8 mouse cellular contexts compared by ENCODE assay signal in genomic region chr8:8661103-8661758, GRCm38 (mm10). TPM values are rescaled to one million over a fixed set of nuclear protein-coding genes. Genes with fewer than 3 reads are reported as not detected.
DNase-seq lines count a peak whose midpoint lies in the region; ATAC-seq and TF ChIP-seq lines count a peak whose summit lies in the region.

Gene Efnb2, minus strand, starts transcription at chr8:8661242.

- H3K9ac ChIP-seq in hindbrain, embryonic 12.5 days = peak within 1 kb of the TSS; percentile 99
- peak within 1 kb of the TSS; percentile 76 for H3K9ac ChIP-seq in lung, postnatal 0 days (replicated peaks; ENCODE audit: low read depth)

- H3K4me3 ChIP-seq in hindbrain, embryonic 12.5 days = peak within 1 kb of the TSS; percentile 98
- peak within 1 kb of the TSS; percentile 86 for H3K4me3 ChIP-seq in lung, postnatal 0 days (ENCODE audit: low read depth, low read length)

- peak within 1 kb of the TSS; percentile 92 for H3K4me2 ChIP-seq in hindbrain, embryonic 12.5 days (replicated peaks)
- peak within 1 kb of the TSS; percentile 93 for H3K4me2 ChIP-seq in lung, postnatal 0 days (replicated peaks; ENCODE audit: low read depth, low read length)

- TF ChIP-seq CTCF in lung, postnatal 0 days (IDR thresholded peaks at IDR 0.05) = peak; percentile 63

- H3K36me3 ChIP-seq in hindbrain, embryonic 12.5 days = no peaks in the 10 kb centered on the region
- H3K36me3 ChIP-seq in lung, postnatal 0 days (ENCODE audit: insufficient read depth, low read length) = no peaks in the 10 kb centered on the region

- peaks cover 8% of the 10 kb centered on the region for H3K4me1 ChIP-seq in hindbrain, embryonic 12.5 days
- peaks cover 4% of the 10 kb centered on the region; the same call in 1 of the 2 replicates for H3K4me1 ChIP-seq in lung, postnatal 0 days (ENCODE audit: insufficient read depth, low read depth, low read length)

- peak; percentile 93 for DNase-seq in R1 (ENCODE audit: low read depth, low spot score)
- peak; percentile 97 to 99 for DNase-seq in cerebellum, postnatal 14 days
- peak; percentile 93 to 98 for DNase-seq in frontal cortex, postnatal 14 days (ENCODE audit: low spot score in 2 of 2)
- peak; percentile 98 to 99 for DNase-seq in layer of hippocampus, postnatal 10 days (ENCODE audit: low spot score in 2 of 2)
- peak; percentile 93 for DNase-seq in lung, postnatal 0 days (ENCODE audit: low spot score)
- peak; percentile 98 for DNase-seq in ovary, postnatal 10 days (ENCODE audit: low spot score)
- DNase-seq in thymus, postnatal 0 days (ENCODE audit: low spot score) = peak; percentile 92

- peak; percentile 93 for ATAC-seq in hindbrain, embryonic 12.5 days (ENCODE audit: low FRiP score)
- ATAC-seq in lung, postnatal 0 days = peak; percentile 93

- WGBS in hindbrain, embryonic 12.5 days = under 1% methylated on average over 70 of the region's 70 CpGs
- WGBS in lung, postnatal 0 days = under 1% methylated on average over 63 of the region's 70 CpGs

- no peaks in the 10 kb centered on the region for H3K27me3 ChIP-seq in hindbrain, embryonic 12.5 days
- no peaks in the 10 kb centered on the region for H3K27me3 ChIP-seq in lung, postnatal 0 days (replicated peaks; ENCODE audit: insufficient read depth, low read length)

- no peaks in the 10 kb centered on the region for H3K9me3 ChIP-seq in hindbrain, embryonic 12.5 days (replicated peaks)
- H3K9me3 ChIP-seq in lung, postnatal 0 days (ENCODE audit: low read length) = no peaks in the 10 kb centered on the region

- no peak for TF ChIP-seq EP300 in lung, postnatal 0 days (IDR thresholded peaks at IDR 0.05)

- peak within 1 kb of the TSS; percentile 95 for H3K27ac ChIP-seq in hindbrain, embryonic 12.5 days
- peak within 1 kb of the TSS; percentile 84 for H3K27ac ChIP-seq in lung, postnatal 0 days (ENCODE audit: low read length)

RNA-seq across cellular contexts. Expression of gene Efnb2, which starts in this region (rescaled TPM):
- polyA plus RNA-seq in hindbrain, embryonic 12.5 days (2016; fragmentation: Nextera tagmentation; extraction: Ambion mirVana) = 61.5 and 64.7 TPM in 2 replicates
- 10 to 100 TPM; 40.8 to 48.9 TPM for total RNA-seq in layer of hippocampus, postnatal 10 days (2021)
- 26.7 and 30.1 TPM in 2 replicates for polyA plus RNA-seq in lung, postnatal 0 days (2015; fragmentation: Nextera tagmentation; extraction: Ambion mirVana)
- 4.3 and 4.5 TPM in 2 replicates for polyA plus RNA-seq in thymus, postnatal 0 days (2015; fragmentation: Nextera tagmentation; extraction: Ambion mirVana)

Comparison
In these comparisons a context has a peak if more than half of its experiments do, and no peak if none do; other contexts are left out.
1. Peak in every context shown above with its lines: DNase-seq, ATAC-seq, H3K4me3 ChIP-seq and H3K27ac ChIP-seq.